Mouse (Mus musculus) testis, adult 2 months (tissue): ENCODE results near the gene Rag2.

ENCODE experiments used
- CTCF ChIP-seq: fragments of 200-500 bp; IDR thresholded peaks from 2 replicates; pipeline ENCODE4 v1.5.1; 2012; ENCODE audit warnings: low read depth, mild to moderate bottlenecking, inconsistent platforms, low read length, moderate library complexity; ENCODE audit not compliant: control insufficient read depth, insufficient read depth, insufficient replicate concordance
- POLR2A ChIP-seq: fragments of 200-500 bp; IDR thresholded peaks from 2 replicates; pipeline ENCODE4 v1.6.1; 2012; ENCODE audit warnings: low read depth, mild to moderate bottlenecking, inconsistent platforms, low read length, moderate library complexity; ENCODE audit not compliant: control insufficient read depth

- no peak for TF ChIP-seq CTCF
- no peak for TF ChIP-seq POLR2A
Measured at GRCm38 (mm10) chr2:101603099-101603498, 21.4 kb upstream of the Rag2 start.
